Mouse (Mus musculus) myocyte (in vitro differentiated cells): ENCODE measurements around the gene Tgm6.

ENCODE experiments used
- POLR2A ChIP-seq: IDR thresholded peaks from one replicate; pipeline ENCODE4 v1.6.1; 2011; ENCODE audit warnings: low read depth, mild to moderate bottlenecking, control low read depth, moderate library complexity; ENCODE audit not compliant: insufficient read length
- POLR2AphosphoS2 ChIP-seq: IDR thresholded peaks from one replicate; pipeline ENCODE4 v1.6.1; 2011; ENCODE audit warnings: low read depth, control low read depth; ENCODE audit not compliant: insufficient read length
- REST ChIP-seq: IDR thresholded peaks from one replicate; pipeline ENCODE4 v1.6.1; 2011; ENCODE audit warnings: mild to moderate bottlenecking, control low read depth, moderate library complexity; ENCODE audit not compliant: insufficient read depth, insufficient read length

DNA sequence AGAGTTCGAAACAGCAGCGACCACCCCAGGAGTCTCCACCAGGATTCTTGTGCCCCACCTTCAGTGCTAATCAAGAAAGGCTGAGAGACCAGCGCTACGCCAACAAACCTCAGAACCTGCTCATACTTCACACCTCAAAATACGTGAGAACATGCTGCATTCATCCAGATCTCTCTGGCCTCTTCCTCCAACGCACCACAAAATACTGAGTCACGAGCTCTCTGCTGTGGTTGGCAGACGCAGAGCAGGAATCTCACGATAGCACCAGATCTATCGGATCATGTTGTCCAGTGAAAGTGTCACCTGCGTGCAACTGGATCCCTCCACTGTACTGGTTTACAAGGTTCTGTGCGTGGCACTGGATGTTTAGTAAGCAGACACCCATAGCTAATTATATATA, 76.2 kb downstream of the Tgm6 start:
- TF ChIP-seq POLR2A: no peak
- TF ChIP-seq POLR2AphosphoS2: no peak
- no peak for TF ChIP-seq REST
